Mouse (Mus musculus): ENCODE measurements around the gene Best3. TPM values are rescaled to one million over a fixed set of nuclear protein-coding genes. Genes with fewer than 3 reads are reported as not detected.

The Best3 gene
- total RNA-seq, 4 experiments from 2014 or later, result 1.5 to 2.8 (median 2.5) TPM

Other genes starting within 250 kb of the Best3 start
- gene Myrfl, start 89.4 kb upstream of the Best3 start, total RNA-seq (2022), result under 1 TPM in 2 of 4 experiments, not detected in 2; 0.14 to 0.47 TPM
- gene Rab3ip, start 35.5 kb upstream of the Best3 start, total RNA-seq (2022), result 10 to 100 TPM; 47.1 to 62.3 (median 58.9) TPM
- not detected for gene Gm10271, start 13.7 kb upstream of the Best3 start, total RNA-seq (2022)
- gene Lrrc10, start 59.0 kb downstream of the Best3 start, total RNA-seq (2022), result under 1 TPM in 1 of 4 experiments, not detected in 3; 0.23 TPM
- 100 to 1,000 TPM; 161 to 170 (median 162) TPM for gene Cct2, start 77.5 kb downstream of the Best3 start, total RNA-seq (2022)
- gene Frs2, start 162.2 kb downstream of the Best3 start, total RNA-seq (2022), result 10 to 100 TPM; 35.8 to 44.1 (median 40.8) TPM
- gene Yeats4, start 238.2 kb downstream of the Best3 start, total RNA-seq (2022), result 10 to 100 TPM; 39.1 to 45.2 (median 40.7) TPM

All from layer of hippocampus, adult 8-10 months (tissue).